Mouse (Mus musculus): Measurements from ENCODE around the gene Apbb1ip.
"Not testable (repeated sequence)": the region's sequence is repeated elsewhere in the genome, so short reads cannot be mapped to it uniquely, and the experiment has no call there.

Gene Apbb1ip

DNA sequence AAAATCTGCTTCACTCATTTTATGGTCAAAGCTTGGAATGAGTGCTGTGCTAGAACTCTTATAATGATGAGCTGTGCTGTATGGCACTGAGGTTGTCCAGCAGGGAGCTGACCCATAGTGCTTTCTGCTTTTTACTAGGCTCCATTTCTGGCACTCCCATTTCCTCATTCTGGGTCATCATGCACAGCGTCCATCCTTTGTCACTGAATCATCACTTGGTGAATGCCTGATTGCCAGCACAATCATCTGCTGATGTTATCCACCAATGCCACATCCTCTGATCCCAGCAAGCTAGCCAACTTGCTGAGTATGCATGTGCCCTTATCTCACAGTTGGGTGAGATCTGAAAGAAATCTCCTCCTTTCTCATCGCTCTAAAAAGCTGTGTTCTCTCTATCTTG, 48.4 kb downstream of the Apbb1ip start:
- no peak for DNase-seq (ENCODE audit: low spot score in 2 of 2)

DNA sequence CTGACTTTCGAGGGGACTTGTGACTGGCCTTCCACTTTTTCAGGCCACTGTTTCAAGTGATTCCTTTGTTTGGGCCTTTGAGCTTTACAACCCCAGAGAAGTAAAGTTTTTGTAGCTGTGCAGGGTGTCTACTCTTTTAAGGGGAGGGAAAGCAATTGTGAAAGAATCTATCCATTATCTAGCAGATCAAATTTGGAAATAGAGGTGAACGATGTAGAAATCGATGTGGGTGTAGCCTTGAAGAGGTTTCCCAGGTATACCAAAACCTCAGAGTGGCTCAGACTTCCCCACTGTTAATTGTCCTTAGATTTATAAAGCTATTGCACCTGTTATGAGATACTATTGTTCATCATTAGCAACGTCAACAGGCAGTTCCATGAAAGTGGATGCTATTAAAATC, 71.6 kb downstream of the Apbb1ip start:
- DNase-seq (ENCODE audit: low spot score in 2 of 2) = no peak

DNA sequence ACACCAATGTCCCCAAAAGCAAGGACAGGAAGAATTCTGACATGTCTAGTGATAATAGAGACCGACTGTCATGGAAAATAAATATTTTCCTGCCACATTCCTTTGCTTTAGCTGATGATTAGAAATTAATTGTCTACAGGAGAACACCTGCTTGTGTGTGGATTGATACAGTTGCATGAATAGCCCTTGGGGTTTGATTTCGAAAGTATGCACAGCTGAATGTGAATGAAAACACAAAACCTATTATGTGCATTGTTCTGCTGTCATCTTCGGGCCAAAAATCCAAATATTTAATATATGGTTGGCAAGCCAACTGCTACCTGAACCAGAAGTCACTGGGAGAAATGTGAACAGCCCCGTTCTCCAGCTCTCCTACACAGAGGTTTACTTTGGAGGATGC, 78.0 kb downstream of the Apbb1ip start:
- DNase-seq (ENCODE audit: low spot score in 2 of 2) = no peak

DNA sequence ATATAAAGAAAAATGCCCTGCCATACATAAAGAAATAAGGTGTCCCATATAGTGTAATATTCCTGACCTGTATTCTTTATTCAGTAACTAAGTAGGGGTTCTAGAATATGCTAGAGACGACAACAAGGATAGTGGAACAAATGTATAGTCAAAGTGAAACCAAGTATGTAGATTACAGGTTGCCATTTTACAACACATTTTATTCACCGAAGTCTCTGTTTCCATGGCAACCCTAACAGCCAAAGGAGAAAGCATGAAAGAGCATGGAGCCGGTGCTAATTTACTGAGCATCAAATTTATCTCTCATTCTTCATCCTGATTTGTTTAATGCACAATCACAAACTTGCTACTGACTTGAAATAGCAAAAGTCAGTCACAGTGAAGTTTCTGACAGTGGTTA, 83.6 kb downstream of the Apbb1ip start:
- DNase-seq (ENCODE audit: low spot score in 2 of 2) = no peak

DNA sequence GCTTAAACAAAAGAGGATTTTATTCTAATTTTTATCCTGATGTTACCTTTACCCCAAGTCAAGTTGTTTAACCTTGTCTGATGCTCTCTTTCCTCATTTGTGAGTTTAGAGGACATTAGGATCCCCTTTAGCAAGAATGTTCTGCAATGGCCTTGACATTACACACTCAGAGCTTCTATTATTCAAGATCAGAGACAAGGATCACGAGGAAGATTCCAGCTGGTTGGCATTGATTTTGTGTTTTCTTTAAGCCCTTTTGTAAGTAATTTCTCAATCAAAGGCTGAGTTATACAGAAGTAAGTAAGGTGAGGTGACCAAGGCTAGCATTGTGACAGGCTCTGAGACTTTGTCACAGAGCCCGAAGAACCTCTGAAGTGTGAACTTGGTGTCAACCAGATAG, 88.3 kb downstream of the Apbb1ip start:
- no peak for DNase-seq (ENCODE audit: low spot score in 2 of 2)

DNA sequence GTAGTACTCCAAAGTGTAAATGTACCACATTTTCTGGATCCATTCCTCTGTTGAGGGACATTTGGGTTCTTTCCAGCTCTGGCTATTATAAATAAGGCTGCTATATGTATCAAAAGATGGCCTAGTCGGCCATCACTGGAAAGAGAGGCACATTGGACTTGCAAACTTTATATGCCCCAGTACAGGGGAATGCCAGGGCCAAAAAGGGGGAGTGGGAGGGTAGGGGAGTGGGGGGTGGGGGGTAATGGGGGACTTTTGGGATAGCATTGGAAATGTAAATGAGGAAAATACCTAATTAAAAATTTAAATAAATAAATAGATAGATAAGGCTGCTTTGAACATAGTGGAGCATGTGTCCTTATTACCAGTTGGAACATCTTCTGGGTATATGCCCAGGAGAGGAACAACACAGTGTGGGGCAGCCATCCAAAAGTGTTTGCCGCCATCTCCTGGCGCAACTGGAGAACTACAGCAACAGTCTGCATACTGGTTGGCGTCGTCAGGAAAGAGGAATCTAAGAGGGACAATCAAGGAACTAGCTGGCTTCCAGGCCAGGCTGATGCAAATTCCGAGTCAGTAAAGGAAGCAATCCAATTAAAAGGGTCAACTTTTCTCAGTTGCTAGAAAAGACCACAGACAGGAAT, 90.6 kb downstream of the Apbb1ip start:
- DNase-seq (ENCODE audit: low spot score in 2 of 2) = peak; percentile 18 to 39

DNA sequence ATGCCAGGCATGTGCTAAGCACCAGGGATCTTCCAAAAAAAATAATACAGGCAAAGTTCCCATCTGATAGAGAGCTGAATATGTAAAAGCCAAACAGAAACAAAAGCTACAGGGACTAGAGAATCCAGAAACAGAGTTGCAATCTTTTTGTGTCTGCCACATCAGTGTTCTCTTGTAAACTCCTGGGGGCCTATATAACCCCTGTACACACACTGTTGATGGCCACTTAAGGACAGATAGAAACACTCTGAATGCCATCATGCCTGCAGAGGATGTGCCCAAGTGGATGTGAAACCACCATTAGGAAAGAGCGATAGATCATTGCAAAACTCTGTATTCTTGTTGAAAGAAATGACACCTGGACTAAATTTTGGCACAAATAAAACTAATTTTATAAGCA, 91.9 kb downstream of the Apbb1ip start:
- DNase-seq (ENCODE audit: low spot score in 2 of 2) = no peak

DNA sequence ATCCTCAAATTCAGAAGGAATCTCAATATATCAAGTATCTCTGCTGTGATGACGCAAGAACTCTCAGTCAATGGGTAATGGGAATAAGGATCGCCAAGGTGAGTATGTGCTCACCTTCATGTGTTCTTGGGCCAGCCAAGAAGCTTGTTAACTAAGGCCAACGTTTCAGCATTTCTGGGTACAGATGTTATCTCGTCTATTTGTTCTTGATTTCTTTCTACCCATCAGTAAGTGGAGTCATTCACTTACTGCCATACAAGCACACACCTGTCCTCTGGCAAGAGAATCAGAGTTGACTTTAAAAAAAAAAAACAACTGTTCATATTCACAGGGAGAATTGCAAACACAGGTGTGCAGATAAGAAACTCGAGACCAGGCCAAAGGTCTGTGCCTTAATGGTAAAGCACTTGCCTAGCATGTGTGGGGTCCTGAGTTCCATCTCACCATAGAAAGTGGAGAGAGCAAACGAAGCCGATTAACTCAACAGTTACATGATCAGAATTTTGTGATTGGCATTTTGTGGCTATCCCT, 93.1 kb downstream of the Apbb1ip start:
- DNase-seq (ENCODE audit: low spot score in 2 of 2) = no peak

DNA sequence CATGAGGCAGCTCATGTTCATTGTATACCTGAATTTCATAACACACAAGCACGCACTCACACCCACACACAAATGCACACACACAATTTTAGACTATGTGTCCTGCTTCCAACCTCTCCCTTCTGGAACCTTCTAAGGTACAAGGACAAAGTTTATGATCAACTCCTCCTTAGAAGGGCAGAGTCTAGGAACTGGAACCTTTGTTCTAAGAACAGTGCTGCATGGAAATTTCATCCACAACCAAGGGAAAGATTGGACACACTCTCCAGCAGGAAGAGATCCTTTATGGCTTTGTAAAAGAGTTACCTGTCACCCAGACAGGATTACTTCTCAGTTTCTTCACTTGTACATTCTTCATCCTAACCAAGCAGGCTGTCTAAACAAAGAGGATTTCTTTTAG, 99.3 kb downstream of the Apbb1ip start:
- DNase-seq (ENCODE audit: low spot score in 2 of 2) = no peak

DNA sequence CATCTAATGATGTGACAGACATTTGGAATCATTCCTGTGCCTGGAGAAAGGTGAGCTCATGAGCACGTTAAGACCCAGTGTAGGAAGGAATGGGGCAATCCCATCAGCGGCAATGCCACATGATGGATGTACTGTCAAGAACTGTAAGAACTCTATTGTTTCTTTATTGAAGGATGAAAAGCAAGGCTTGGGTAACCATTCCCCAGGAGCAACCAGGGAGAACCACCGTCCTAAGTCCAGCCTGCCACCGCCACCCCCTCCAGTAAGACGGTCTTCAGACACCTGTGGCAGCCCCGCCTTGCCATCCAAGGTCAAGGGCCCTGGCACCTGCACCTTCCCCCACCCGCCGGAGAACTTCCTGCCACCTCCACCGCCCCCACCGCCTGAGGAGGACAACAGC, 100.7 kb downstream of the Apbb1ip start:
- DNase-seq (ENCODE audit: low spot score in 2 of 2) = no peak

DNA sequence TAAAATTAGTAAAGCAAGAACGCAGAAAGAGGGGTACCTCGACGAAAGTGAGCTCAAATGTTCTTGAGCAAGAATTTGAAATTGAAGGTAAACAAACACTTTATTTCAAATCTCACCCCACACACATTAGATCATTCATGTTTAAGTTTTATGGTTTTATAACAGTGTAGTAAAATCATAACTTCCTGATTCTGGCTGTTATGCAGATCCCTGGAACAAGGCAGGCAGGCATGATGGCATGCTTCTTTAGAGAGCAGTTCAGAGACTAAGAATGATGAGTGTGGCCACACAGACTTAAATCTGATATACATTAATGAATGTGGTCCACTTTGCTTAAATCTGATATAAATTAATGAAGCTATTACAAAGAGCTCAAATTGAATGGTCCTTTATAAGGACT, 102.7 kb downstream of the Apbb1ip start:
- no peak for DNase-seq (ENCODE audit: low spot score in 2 of 2)

DNA sequence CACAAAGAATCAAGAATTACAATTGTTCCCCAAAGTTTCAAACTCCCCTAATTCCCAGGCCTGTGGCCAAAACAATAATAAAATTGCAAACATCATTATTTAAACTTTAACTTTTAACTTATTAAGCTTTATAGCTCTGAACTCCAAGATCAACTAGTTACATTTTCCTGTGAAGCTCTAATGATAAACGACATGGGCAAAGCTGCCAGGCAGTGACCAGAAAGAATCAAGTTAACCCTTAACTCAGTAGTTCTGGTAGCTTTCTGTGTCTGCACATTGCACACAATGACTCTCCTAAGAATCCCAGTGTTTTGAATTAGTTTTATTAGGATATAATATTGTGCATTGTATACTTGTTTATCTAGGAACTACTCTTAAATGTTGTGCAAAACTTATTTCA, 104.9 kb downstream of the Apbb1ip start:
- no peak for DNase-seq (ENCODE audit: low spot score in 2 of 2)

DNA sequence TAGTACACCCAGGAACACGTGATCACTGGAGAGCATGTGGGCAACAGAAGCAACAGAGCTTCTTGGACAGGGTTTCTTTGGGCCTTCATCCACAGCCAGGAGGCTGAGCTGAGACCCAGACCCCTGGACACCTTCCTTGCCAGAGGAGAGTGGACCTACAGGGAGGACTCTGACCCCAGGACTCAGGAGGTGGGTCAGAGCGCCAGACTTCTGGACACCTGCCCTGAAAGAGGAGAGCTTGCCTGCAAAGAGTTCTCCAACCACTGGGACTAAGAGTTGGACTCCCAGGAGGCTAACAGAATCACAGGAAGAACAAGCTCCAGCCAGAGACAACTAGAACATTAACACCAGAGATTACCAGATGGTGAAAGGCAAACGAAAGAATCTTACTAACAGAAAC, 106.8 kb downstream of the Apbb1ip start:
- not testable (repeated sequence) for DNase-seq (ENCODE audit: low spot score in 2 of 2)

DNA sequence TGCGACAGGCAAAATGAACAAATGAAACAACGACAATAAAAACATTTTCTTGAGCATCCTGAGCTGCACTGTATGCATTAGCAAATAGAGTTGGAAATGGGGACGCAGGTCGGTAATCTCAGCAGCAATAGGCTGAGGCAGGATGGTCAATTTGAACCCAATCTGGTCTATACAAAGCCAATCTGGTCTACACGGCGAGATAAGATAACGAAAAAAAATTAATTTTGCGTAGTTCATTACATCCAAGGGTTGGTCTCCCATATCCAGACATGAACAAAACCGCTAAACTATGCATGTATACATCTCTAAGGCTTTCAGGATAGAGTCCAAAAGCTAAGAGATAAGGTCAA, 121.0 kb downstream of the Apbb1ip start:
- DNase-seq (ENCODE audit: low spot score in 2 of 2) = no peak

DNA sequence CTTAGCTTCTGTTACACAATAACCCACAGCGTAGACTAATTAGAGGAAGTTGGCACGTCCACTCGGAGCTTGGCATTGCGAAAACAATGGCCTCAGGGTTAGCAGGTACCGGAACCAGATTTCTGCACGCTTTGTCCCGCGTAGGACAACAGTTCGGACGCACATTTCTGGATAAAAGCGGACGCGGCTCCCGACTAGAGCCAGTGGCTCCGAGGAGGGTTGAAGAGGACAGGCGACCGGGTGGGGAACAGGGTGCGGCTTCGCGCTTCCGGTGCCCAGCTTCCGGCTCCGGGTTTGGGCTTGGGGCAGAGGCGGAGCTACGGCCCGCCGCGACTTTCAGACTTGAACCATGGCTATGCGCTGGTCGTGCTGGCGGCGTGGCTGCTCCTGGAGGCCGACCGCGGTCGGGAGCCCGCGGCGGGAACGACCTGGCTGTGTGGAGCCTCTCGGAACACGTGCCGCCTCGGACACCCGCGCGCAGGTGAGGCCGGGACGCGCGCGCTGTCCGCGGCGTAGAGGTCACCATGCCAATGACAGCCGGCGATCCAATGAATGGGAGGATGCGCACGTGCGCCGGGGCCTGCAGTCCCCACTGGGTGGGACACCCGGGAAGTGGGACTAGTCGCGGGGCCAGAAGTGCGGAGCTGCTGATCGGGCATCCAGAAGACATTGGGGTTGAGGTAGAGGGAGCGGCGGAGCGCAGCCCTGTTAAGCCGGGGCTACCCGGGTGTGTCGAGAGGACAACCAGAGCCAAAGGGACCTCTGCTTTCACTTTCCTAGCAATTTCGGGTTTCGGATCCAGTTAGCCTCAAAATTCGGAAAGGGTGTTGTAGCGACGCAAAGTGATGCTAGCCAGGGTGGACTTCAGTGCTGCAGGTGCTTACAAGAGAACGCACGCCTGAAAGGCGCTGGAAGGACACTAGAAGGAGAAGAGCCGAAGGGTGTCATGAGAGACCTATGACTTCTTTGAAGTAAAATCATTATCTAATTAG, 121.7 kb downstream of the Apbb1ip start, which contains the start of gene Pdss1:
Gene Pdss1, plus strand, starts transcription at position 241 of the 992 bp plus-strand sequence.
- DNase-seq (ENCODE audit: low spot score in 2 of 2) = peak; percentile 74 to 82

DNA sequence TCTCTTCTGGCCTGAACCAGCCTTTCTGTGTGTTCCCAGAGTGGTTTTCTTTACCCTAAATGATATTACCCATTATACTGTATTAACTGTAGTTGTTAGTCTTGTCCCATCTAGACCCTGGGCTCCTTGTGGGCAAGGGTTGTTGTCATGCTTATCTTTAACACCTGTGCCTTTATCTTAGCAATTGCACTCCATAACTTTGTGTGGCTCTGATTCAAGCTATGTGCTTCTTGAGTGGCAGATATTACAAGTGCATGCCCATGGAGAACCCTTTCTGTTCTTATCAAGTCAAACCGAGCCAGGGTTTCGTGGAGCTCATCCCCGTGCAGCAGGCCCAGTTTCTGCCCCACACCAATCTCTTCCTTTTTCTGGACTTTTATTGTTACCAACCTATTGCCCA, 130.1 kb downstream of the Apbb1ip start:
- DNase-seq (ENCODE audit: low spot score in 2 of 2) = no peak

DNA sequence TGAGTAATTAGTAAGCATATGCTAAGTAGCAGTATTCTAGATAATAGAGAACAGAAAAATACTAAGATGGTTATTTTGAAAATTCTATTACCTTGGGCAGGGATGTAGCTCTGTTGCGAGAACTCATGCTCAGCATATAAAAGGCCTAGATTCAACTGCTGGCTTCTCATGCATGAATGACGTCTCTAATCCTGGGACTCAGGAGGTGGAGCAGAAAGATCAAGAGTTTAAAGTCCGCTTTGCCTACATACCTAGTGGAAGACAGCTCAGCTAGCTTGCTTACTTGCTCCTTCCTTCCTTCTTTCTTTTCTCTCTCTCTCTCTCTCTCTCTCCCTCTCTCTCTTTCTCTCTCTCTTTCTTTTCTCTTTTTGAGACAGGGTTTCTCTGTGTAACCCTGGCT, 140.5 kb downstream of the Apbb1ip start:
- DNase-seq (ENCODE audit: low spot score in 2 of 2) = no peak

DNA sequence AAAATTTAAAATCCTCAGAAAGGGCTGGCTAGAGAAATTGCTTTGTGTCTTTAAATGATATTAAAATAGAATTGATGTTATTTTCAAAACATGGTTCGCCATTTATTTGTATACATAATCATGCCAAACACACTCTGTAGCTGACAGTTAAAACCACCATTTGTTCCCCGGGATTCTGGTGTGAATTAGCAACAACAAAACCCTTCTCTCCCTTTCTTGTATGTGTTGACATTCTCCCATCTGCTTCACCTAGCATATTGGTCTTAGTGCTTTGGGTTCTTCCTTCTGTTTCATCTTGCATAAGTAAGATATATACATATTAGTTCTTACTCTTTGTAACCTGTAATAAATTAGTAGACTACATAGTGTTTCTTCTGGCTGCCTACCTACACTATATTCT, 144.8 kb downstream of the Apbb1ip start:
- DNase-seq (ENCODE audit: low spot score in 2 of 2) = no peak

Data from spleen, postnatal 14 days (tissue).